Mouse (Mus musculus): ENCODE measurements around the gene Mast3.

Gene Mast3

DNA sequence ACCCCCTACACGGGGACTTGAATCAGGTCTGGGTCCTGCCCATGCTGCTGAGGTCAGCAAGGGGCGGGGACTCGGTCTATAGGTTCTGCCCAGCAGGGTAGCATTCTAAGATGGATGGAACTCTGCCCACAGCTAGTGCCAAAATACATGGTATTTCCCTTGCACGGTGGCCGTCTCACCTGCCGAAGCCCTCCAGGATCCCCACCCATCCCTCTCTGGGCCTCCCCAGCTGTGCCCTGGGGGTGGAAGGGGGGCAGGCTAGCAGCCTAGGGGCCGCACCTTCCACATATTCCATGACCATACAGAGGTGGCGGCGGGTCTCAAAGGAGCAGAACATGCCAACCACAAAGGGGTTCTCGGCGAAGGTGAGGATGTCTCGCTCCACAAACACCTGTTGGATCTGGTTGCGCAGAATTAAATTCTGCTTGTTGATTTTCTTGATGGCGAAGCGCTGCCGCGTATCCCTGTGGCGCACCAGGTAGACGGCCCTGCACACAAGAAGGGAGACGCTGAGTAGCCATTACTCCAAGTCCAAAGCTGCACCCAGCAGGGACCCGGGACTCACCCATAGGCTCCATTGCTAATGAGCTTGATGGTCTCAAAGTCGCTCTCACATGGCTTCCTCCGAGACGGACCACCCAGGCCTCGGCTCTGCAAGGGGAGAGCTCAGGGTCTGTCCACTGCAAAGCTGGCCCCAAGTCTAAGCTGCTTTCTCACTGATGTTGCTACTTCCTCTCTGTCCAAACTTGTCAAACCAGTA is 18.4 kb downstream of the Mast3 start:
- in situ Hi-C loops (cut with MboI, MseI) = no loop called here

DNA sequence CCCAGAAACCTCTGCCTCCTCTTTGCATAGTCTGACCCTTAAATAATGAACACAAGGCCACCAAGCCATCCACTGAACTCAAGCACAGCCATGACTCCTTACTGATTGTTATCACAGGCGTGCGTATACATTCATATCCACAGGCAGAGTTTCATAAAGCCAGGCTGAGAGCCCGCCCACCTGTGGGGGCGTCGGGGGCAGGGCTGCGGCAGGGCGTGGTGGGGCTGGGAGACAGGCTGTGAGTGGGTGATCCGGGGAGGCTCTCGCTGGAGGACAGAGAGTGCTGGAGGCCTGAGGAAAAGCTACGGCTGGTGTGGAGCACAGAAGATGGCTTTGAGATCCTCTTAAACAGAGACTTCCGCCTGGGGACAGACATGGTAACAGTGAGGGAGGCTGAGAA is 24.8 kb downstream of the Mast3 start:
- in situ Hi-C loops (cut with MboI, MseI) = no loop called here

DNA sequence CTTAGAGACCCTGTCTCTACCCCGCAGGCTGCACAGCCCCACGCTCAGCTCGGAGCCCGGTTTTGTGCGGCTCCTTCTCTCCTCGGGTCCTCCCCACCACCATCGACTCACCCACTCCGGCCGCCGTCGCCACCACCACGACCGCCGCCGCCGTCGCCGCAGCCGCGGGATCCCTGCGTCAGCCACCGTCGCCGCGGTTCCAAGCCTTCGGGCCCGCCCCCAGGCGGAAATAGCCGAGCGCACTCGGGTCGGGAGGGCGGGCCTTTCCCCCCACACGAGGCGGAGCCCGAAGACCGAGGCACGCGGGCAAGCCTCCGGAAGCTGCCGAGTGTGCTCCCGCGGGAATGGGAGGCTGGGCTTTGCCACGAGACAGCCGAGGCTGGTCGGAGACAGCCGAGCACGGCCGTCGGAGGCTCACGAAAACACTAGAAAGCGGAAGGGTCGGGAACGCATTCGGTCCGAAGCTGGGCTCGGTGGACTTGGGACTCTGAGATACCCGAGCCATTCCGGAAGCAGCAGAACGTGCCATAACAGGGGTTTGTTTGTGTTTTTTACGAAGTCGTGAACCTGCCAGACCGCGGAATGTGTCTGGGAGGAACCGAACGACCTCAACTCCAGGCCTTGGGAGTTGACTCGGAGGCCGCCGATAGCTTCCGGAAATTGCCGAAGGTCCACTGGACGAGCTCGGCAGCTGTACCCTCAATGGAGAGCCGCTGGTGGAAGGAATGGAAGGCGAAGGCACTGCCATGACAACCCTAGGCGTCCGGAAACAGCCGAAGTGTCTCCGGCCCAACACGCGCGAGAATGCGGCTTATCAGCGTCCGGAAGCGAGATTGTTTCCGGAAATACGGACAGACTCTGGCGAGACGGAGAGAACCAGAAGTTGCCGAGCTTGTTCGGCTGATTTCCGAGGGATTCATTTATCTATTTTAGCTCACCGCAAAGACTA is 28.1 kb downstream of the Mast3 start, which contains the start of gene Pik3r2:
Gene Pik3r2, minus strand, starts transcription at position 218 of the 949 bp plus-strand sequence.
- in situ Hi-C loops (cut with MboI, MseI) = no loop called here

DNA sequence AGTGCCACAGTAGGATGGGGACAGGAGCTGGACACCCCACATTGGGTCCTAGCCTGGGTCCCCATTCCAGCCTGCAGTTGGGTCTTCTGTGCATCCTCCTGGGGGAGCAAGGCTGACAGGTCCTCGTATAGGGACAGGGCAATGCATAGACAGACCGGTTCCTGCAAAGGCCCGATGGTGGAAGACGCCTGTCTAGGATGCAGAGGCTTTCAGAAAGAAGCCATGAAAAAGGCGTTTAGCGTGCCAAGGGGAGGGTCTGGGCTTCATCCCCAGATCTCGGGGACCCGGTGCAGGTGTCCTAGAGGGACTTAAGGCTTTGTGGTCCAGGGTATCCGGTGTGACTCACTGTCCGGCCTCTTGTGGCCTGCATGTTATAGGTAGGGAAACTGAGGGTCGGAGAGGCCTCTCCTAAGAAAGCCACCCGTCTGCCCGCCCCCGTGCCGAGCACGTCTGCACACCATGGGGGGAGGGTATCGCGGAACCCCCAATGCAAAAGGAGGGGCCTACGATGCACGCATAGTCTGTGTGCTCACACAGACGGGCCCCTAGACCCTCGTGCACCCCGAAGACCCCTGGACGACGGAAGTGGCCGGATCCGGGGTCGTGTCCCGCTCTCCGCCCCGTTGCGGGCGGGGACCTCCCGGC is 28.9 kb downstream of the Mast3 start:
- in situ Hi-C loops (cut with MboI, MseI) = no loop called here

DNA sequence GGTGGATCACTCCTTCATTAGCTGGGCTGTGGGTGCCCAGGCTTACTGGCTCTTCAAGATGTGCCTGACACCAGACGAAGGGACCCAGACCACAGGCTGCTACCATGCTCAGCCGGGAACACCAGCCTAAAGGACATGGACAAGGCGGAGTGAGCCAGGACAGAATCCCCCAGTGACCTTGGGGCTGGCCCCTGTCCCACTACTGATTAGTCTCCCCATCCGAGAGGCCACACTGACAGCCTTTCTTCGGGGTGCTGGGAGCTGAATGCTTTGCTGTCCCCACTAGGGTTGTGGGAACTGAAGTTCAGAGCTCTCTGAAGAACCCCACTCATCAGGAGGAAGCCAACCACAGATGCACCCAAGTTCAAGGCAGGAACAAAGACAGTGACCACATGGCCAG is 29.6 kb downstream of the Mast3 start:
- in situ Hi-C loops (cut with MboI, MseI) = no loop called here

DNA sequence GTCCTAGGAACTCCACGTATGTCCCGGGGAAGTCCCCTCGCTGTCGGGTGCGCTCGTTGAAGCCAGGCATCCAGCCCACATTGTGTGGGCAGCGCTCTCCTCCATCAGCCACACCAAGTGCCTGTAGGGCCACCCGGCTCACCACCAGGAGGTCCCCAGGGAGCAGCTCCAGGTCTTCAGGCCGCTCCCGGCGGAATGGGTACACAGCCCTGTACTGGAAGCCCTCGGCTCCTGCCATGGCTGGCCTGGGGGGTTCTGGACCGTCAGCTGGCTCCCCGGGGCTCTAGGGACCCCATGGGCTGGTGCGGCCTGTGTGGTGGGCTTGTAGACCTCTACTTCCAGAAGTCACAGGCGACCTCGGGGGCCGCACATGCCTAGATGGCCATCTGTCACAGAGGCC is 30.1 kb downstream of the Mast3 start:
- in situ Hi-C loops (cut with MboI, MseI) = no loop called here

DNA sequence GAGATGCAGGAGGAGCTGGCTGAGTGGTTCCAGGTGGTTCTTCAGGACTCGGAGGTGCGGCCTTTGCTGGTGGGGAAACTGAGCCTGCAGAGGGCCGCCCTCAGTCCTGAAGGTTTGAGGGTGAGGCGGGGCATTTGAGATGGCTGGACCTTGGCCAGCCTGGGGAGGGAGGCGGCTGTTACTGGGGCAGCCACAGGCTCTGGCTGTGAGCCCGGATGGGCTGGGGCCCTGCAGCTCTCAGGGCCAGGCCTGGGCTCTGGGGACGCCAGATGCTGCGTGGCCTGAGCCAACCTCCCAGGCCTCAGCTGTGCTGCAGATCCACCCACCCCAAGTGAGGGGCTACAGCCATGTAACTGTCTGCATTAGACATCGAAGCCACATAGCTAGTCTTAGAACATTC is 31.0 kb downstream of the Mast3 start:
- in situ Hi-C loops (cut with MboI, MseI) = no loop called here

DNA sequence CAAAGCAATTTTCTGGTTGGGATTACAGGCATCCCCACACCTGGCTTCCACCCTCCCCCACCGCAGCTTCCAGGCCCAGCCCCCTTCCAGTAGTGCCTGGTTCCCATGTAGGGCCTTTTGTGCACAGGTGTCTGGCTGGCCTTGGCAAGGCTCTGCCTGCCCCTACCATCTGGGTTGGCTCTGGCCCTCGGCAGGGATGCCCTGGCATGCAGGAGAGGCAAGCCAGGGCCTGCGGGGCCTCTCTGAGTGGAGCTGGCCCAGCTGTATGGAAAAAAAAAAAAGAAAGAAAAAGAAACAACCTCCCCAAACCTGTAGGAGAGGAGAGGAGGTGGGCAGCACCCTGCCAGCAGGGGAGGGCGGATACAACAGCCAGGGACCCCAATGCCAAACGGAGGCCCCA is 31.4 kb downstream of the Mast3 start:
- in situ Hi-C loops (cut with MboI, MseI) = no loop called here

DNA sequence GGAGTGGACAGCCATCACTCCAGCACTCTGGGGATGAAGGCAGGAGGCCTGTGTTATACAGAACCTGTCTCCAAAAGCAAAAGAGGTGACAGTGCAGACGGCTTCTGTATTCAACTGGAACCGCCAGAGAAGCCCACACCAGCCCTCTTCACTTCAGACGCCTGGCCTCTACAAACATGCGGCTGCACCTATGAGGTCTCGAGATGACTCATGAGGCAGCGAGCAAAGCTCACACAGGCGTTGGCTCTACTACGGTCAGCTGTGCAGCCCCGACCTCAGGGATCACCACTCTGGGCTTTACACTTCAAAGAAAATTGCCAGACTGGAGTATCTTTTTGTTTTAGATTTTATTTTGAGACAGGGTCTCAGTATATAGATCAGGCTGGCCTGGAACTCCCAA is 32.0 kb downstream of the Mast3 start:
- in situ Hi-C loops (cut with MboI, MseI) = no loop called here

DNA sequence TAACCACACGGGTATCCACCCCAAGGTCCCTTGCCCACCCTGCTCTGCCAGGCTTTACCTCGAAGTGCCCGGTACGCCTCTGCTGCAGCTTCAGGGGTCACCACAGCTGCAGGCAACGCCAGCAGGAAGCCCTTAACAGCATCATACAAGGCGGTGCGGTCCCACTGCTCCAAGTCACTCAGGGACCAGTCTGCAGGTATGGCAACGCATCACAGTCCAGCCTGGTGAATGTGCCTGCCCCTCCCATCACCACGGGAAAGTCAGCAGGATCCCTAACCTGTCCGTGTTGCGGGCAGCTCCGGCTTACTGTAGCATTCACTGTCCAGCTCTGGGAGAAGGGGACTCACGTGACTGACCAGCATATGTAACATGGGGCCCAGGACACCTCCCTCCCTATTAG is 32.8 kb downstream of the Mast3 start:
- in situ Hi-C loops (cut with MboI, MseI) = no loop called here

DNA sequence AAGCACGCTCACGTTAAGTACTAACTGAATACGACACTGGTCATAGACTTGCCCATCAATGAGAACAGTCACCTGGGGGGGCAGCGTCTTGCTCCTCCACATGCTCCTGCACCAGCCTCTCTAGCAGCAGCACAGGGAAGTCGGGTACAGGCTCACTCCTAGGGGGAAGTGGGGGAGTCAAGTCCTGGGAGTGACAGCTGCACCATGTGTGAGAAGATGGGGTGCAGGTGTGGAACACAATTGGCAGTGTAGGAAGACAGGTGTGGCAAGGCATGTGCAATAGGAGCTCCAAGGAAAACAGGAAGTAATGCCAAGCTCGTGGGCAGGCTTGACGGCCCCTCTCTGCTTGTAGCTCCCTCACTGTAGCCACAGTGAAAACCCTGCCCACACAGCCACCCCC is 33.6 kb downstream of the Mast3 start:
- in situ Hi-C loops (cut with MboI, MseI) = no loop called here

DNA sequence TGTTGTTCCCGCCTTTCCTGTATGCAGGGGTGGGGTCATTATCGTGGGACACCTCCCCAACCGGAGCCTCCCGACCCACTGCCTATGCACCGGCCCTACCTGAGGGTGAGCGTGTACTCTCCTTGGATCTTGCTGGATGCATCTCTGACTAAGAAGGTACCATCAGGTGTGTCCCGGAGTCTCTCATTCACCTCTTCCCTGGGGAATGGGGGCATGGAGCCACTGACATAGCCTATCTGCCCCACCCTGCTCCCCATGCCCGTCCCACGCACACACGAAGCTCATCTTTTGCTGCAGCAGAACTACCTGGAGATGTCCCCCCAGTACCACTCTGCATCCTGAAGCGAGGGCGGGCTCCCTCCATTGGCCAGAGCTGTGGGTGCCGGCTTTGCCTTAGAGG is 34.1 kb downstream of the Mast3 start:
- in situ Hi-C loops (cut with MboI, MseI) = no loop called here

DNA sequence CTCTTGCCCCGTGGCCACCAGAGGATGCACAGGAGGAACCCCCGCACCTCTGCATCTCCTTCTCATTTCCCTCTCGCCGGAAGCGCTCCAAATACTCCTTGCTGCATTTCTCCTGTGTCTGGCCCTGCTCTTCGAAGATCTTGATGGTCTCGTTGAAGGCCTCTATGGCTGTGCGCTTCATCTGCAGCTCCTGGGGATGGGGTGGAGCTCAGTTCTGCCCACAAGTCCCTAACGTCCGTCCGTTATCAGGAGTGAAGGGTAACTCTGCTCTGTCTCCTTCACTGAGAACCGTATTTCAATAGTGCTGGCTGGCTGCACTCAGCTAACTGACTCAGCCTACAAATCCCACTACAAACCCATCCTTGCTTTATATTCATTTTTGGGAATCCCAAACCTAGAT is 35.0 kb downstream of the Mast3 start:
- in situ Hi-C loops (cut with MboI, MseI) = loop anchor here (5.0 to 10.0 kb wide), 2 partner anchors 72 to 1725 kb away; no protein-coding TSS in a partner anchor

DNA sequence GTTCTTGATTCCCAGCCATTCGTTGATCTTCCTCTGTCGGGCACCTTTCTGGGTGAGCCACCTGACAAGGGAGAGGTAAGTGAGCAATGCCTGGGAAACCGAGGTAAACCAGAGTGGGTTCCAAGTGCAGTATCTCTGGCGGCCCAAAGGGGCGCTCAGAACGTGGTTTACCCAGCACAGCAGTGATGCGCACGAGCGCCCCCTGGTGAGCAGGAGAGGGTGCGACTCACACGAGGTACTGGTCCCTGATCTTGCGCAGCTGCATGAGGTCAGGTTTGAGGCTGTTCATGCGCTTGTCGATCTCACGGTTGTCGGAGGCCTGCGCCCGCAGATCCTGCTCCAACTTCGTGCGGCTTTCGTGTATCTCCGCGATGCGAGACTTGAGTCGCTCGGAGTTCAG is 35.5 kb downstream of the Mast3 start:
- in situ Hi-C loops (cut with MboI, MseI) = loop anchor here (5.0 to 10.0 kb wide), 2 partner anchors 73 to 1725 kb away; no protein-coding TSS in a partner anchor

DNA sequence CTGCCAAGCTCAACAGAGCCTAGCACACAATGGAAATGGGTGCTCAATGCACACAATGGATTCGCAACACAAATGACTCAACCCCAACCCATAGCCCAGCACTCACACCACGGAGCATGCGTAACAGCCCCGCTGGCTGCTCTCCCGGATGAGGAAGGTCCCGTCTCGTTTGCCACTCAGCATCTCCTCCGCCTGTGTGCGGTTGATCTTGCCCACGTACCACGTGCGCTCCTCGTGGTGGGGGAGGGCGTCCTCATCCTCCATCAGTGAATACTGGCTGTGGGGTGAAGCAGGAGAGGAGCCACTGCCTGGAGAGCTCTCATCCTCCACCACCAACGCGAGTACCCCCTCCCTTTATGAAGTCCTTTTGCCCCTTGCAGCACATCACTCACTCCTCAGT is 35.9 kb downstream of the Mast3 start:
- in situ Hi-C loops (cut with MboI, MseI) = loop anchor here (5.0 to 10.0 kb wide), 2 partner anchors 73 to 1724 kb away; no protein-coding TSS in a partner anchor

DNA sequence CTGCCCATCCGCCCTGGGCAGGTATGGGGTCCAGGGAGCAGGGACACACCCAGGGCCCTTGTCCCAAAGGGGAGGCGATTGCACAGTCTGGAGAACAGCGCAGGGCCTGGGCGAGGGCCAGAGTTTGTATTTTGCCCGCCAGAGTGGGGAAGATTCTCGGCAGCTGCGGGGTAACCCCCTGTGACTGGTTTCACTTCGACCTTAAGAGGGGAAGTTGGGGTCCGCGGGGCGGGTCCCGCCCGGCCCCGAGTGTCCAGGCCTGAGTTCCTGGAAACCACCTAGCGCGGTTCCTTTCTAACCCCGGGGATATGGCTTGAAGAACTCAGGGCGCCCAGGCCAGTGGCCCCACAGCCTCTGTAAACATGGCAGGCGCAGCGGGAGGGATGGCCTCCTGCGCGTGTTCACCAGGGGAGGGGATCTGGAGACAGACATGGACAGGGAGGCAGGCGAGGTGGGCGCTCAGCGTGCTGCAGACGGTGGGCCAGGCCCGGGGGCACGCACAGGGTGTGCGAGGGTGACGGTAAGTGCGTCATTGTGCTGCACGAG is 36.5 kb downstream of the Mast3 start:
- in situ Hi-C loops (cut with MboI, MseI) = loop anchor here (5.0 to 10.0 kb wide), 2 partner anchors 74 to 1724 kb away; no protein-coding TSS in a partner anchor

DNA sequence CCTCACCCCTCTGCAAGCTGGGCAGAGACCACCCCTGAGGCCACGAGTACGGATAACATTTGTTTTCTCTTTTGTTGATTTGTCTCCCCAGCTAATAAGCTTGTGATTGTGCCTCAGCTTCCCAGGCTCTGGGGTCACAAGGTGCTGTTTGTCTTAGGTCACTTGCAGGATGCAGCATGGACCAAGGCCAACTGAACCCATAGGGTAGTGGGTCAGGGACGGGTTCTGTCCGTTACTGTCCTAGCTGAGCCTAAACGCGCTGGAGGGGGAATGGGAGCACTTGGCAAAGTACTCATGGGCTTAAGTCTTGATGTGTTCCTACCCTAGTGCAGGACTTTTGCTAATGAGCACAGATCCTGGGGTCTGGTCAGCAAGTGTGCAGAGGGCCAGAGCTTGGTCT is 37.4 kb downstream of the Mast3 start:
- in situ Hi-C loops (cut with MboI, MseI) = loop anchor here (5.0 to 10.0 kb wide), 2 partner anchors 75 to 1723 kb away; no protein-coding TSS in a partner anchor

DNA sequence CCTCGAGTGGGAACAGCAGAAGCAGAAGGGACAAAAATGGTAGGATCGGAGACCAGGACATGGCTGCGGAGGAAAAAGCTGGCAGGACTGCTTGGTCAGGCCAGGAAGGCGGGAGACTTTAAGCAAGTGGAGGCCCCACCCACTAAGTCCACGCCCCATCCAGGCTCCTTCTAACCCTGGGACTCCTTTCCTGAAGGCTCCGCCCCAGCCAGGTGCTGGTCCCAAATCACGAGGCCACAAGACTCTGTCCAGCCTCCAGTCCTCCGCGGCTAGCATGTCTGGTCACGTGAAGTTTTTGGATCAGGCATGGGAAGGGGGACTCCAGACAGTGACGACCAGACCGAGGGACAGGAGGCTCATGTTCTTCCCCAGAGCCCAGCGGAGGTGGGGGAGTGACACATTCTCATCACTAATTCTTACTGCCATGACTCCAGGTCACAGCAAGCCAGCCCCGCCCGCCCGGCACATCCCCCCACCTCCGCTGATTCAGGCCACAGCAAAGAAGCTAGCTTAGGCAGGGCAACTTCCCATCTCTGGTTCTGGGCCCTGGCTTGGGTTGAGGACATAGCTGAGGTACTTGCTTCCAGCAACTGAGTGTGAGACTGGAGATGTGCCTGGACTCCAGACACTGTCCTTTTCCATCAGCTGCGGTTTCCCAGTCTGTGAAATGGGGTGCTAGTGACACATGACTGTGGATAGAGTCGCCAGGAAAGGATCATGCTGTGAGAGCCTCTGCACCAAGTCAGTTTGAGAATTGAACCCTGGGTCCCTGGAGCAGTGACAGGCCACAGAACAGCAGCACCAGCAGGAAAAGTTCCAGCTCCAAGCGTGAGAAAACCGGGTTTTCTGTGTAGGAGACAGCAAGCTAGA is 38.0 kb downstream of the Mast3 start:
- in situ Hi-C loops (cut with MboI, MseI) = loop anchor here (5.0 to 10.0 kb wide), 2 partner anchors 75 to 1722 kb away; no protein-coding TSS in a partner anchor

DNA sequence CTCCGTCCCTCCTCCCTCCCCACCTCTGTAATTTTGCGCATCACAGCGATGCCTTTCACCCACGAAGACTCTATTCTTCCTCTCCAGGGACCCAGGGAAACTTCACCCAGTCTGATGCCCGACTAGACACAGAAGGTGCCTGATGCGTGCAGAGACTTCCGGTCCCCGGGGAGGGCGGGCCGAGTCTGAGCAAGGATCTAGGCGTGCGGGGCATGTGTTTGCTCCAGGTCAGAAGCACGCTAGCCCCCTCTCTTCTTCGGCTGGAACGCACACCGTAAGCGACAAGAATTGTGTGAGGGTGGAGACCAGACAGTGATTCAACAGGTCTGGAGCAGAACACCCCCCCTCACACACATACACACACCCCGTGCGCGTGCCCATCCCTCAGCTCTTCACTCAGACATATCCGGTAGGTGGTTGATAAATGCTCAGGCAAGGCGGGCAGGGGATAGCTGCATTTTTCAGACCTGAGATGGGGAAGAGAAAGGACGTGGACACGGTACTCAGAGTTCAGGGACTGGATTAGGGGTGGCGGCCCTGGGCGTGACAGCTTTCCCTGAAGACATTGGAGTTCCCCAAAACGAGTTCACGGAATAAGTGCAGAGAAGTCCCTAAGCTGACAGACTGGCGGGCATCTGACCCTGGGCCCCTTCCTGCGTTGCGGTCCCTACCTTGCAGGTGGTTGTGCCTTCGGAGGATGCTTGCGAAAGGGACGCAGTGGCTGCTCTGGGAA is 38.9 kb downstream of the Mast3 start:
- in situ Hi-C loops (cut with MboI, MseI) = loop anchor here (5.0 to 10.0 kb wide), 2 partner anchors 76 to 1721 kb away; no protein-coding TSS in a partner anchor

DNA sequence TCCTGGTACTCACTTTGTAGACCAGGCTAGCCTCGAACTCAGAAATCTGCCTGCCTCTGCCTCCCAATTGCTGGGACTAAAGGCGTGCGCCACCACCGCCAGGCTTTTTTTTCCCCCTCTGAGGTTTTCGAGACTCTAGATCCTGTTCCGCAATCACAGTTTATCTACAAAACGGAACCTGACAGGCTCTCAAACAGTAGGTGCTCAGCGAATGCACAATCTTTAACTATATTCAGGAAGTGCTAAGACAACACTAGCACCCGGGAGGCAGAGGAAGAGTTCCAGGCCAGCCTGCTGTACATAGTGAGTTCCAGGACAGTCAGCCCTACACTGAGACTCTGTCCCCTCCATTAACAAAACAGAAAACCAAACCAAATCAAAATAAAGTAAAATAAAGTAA is 39.5 kb downstream of the Mast3 start:
- in situ Hi-C loops (cut with MboI, MseI) = loop anchor here (5.0 to 10.0 kb wide), 2 partner anchors 77 to 1721 kb away; no protein-coding TSS in a partner anchor
